Mouse (Mus musculus) E14TG2a.4 (cell line): ENCODE results near the gene Alox12b.
A peak's percentile ranks its signal among the peaks of the same experiment; 100 is the strongest.

Experiments
- CTCF ChIP-seq: conservative IDR thresholded peaks from 2 replicates; pipeline ENCODE4 v1.5.1; 2014; ENCODE audit warnings: low read length
- NANOG ChIP-seq: IDR thresholded peaks from 2 replicates; pipeline ENCODE4 v1.6.1; 2014; ENCODE audit warnings: borderline replicate concordance, low read length, mixed read lengths
- POU5F1 ChIP-seq: IDR thresholded peaks from 2 replicates; pipeline ENCODE4 v1.6.1; 2014; ENCODE audit warnings: low read length, borderline replicate concordance

GRCm38 (mm10) chr11:69171626-69172025 is 14.8 kb downstream of the Alox12b start:
- peak; percentile 82 for TF ChIP-seq CTCF
- no peak for TF ChIP-seq POU5F1
- 0 out of 2 replicates have a peak, but pooled peaks have one; percentile 15 for TF ChIP-seq NANOG
